Mouse (Mus musculus) thymus, postnatal 25 days (tissue): ENCODE results near the gene Tmem160.

Source experiments
- DNase-seq: peaks from one replicate; pipeline ENCODE4 v3.0.0; 2022

Tmem160 gene

DNA sequence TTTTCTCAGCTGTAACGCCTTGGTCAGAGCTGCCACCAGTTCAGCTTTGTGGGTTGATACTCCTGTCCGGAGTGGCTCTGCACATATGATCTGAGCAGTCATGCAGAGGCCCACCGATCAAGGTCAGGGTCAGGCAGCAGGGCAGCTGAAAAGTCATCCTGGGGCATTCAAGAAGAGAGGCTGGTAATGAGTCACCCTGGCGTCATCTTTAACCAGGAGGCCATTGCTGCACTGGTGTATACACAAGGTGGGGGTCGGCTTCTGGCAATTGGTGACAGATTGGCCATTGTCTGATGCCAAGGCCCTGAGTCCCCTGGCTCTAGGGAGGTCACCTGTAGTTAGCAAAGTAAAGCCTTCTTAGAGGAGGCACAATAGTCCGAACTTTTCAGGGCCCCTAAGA lies 923 bp upstream of the Tmem160 start:
- no peak for DNase-seq

DNA sequence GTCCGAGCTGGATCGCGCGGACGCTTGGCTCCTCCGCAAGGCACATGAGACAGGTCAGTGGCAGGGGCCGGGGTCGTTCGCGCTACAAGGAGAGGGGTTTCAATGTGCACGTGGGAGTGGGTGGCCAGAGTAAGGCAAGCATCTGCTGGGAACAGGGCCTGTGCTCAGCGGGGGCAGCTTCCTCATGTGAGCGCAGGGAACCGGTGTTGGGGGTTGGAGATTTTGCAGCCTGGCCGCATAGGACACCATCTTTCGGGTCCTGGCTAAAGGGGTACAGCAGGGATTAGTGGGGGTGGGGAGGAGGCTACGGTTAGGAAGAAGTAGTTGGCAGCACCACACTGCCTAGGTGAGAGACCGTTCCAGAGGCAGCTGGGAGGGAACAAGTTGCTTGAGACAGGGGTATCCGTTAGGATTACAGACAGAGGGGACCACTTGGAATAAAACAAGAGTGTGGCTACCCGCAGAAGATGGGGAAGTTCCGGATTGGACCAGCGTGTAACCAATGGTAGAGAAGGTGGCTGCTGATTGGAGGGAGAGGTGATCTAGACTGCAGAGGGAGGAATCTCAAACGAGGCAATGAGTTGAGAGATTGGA lies 636 bp downstream of the Tmem160 start:
- DNase-seq: peak; percentile 40

DNA sequence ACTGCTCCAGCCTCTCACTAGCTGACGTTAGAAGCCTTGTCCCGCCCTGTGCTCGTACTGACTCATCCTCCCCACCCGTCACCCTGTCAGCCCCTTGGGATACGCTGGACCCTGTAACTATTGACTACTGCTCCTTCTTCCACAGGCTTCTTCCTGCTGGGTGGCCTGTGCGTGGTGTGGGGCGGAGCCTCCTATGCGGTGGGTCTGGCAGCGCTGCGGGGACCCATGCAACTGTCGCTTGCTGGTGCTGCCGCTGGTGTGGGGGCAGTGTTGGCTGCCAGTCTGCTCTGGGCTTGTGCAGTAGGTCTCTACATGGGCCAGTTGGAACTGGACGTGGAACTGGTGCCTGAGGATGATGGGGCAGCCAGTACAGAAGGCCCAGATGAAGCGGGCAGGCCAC lies 2.4 kb downstream of the Tmem160 start:
- DNase-seq: no peak

DNA sequence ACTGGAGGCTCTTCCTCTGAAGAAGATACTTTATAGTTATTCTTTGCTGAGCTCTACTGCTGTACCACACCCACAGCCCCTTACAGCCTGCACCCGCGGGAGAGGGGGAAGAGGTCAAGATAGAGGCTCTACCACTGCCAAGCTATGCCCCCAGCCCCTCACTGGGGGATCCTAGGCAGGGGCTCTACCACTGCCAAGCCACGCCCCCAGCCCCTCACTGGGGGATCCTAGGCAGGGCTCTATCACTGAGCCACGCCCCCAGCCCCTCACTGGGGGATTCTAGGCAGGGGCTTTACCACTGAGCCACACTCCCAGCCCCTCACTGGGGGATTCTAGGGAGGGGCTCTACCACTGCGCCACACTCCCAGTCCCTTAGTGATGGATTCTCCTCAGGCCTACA lies 3.7 kb downstream of the Tmem160 start:
- DNase-seq: no peak

DNA sequence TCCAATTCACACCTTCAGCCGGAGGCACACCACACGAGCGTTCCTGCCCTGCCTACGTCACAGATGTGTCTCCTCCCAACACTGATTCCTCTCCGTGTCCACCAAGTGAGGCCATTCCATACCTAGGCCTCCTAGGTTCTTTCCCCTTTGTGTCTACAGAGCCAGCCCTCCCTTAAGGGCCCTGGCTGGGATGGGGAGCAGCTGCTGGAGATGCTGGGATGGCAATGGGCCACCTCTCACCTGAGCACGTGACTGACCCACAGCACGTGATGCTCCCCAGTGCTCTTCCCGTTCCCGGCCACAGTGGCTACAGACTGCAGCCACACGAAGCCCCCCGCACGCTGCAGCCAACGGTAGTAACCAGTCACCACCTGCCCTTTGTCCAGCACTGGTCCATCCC lies 8.0 kb downstream of the Tmem160 start:
- DNase-seq: no peak

DNA sequence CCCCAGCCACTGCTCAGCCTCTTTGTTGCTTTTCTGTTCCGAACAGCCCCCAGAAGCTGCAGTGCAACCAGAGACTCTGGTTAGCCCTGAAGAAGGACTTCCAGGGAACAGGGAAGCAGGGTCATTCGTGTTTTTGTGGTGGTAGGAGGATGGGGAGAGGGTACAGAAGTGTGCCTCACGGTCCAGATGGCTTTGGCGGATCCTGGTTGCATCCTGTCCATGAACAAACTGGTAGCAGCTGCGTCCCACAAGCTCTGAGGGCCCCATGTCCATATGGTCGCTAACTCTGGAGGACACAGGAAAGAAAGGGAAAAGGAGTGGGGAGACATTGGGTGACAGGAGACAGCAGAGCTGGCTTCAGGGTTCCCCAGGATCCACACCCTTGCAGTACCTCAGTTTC lies 8.6 kb downstream of the Tmem160 start:
- no peak for DNase-seq

DNA sequence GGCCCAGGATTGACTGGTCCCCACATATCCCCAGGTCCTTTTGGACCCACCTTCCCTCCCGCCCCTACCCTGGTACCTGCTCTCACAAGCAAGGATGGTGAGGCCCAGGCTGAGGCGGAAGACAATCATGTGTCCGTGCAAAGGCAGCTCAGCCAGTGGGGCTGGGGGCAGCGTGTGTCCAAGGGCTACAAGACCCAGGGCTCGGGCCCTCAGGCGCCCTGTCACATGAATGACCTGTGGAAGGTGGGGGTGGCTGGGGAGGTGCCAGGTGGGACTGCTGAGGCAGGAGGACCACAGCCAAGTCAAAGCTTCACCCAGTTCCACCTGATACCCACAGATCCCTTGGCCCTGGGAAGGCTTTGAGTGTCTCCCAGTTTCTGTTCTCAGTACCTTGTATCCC lies 9.1 kb downstream of the Tmem160 start:
- no peak for DNase-seq

DNA sequence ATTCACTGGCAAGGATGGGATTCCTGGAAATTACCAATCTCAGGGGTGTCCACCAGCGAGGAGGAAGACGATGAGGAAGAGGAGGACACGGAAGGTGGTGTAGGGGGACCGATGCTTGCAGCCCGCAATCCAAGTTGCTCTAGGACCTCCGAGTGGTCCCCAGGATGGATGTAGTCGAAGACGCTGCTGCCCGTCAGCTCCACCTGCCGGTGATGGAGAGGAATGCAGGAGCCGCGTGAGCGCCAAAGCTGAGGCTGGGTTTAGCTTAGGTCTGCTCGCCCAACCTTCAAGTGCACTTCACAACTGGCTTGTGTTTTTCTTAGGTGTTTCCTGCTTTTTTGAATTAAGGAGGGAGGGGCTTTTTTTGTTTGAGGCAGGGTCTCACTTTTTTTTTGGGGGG lies 10.6 kb downstream of the Tmem160 start:
- peak; percentile 86 for DNase-seq

DNA sequence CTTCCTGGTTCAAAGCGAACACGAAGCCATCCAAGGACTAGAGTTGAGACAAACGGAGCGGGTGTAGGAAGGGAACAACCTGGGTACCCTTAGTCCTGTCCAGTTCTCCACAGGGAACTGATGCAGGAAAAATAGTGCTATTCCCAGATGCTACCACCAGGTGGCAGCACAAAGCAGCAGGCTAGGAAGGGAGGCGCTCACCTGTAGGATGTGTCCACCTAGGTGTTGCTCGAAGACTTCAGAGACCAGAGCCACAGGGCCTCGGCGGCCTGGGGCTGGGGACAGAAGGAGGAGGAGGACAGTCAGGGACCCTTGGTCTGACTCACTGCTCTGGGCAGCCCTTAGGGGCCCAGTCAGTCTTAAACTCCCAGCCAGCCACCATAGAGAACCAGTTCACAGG lies 12.6 kb downstream of the Tmem160 start:
- DNase-seq: peak; percentile 70

DNA sequence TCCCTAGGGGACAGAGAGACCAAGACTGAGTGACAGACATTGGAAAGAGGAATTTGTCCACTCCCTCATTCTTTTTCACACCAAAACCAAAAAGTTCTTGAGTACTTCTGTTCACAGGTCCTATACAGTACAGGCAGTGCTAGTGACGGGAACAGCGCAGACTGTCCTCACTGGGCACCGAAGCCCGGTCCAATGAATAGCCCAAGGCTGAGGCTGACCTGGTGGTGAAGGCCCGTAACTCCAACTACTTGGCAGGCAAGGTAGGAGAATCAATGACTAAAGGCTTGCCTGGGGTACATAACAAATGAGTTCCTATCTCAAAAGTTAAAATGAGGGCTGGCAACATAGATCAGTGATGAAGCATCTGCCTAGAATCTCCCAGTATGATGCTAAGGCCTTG lies 13.0 kb downstream of the Tmem160 start:
- DNase-seq: no peak

DNA sequence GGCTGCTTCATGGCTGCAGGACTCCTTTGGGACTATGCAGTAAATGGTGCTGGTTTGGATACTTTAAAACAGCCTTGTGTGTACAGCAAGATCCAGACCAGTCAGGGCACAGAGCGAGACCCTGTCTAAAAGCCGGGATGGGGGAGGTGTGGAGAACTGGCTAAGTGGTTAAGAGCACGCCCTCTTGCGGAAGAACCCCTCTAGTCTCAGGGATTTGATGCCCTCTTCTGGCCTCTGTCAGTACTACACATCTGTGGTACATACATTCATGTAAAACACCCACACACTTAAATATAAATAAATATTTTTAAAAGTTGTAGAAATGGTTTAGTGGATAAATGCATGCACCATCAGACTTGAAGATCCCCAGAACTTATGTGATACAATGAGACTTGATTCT lies 14.0 kb downstream of the Tmem160 start:
- peak; percentile 32 for DNase-seq

DNA sequence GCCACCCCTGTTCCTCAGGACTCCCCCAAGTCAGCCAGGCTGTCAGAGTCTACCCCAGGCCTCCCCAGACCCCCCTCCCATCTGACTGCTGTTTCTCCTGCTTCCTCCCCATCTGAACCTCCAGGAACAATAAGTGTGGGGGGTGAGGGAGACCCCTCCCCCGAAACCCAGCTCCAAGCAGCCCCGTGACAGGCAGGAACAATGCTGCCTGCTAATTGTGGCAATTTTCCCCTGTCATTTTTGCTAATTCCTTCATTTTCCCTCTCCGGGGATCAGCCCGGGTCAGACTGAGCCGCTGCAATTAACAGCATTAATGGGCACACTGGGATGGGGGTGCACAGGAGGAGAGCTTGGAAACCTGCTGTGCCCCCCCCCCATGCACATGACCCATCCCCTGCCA lies 15.5 kb downstream of the Tmem160 start:
- DNase-seq: no peak

DNA sequence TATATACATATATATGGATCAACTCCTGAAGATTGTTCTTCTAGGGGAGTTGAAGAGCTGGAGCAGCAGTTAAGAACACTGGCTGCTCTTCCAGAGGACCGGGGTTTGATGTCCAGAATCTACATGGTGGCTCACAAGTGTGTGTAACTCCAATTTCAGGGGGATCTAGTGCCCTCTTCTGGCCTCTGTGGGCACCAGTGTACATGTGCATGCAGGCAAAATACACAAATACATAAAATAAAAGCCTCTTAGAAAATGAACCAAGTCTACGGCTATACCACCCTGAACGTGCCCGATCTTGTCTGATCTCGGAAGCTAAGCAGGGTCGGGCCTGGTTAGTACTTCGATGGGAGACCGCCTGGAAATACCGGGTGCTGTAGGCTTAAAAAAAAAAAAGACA lies 19.0 kb downstream of the Tmem160 start:
- DNase-seq: peak; percentile 38

DNA sequence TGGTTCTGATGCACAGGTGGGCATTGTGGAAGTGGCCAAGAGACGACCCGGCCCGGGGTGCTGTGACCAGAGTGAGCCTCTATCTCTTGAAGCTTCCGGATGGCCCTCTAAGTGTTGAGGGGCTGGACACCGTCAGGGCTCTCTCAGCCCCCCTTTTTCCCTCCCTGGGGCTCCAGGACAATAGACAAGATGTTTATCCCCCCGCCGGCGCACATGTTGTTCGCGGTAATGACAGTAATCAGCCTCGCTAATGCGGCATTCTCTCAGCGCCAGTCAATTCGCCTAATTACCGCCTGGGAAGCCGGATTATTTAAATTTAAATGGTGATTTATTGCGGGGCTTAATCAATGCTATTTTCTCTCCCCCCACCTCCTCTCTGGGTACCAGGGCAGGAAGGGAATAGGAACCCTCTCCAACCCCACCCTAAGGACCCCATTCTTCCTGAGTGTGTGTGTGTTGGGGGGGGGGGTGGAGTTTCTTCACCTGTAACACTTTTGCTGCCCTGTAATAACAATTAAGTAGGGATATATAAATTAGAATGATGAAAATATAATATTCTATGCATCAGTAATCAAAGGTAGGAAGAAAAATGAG lies 19.6 kb downstream of the Tmem160 start:
- no peak for DNase-seq

DNA sequence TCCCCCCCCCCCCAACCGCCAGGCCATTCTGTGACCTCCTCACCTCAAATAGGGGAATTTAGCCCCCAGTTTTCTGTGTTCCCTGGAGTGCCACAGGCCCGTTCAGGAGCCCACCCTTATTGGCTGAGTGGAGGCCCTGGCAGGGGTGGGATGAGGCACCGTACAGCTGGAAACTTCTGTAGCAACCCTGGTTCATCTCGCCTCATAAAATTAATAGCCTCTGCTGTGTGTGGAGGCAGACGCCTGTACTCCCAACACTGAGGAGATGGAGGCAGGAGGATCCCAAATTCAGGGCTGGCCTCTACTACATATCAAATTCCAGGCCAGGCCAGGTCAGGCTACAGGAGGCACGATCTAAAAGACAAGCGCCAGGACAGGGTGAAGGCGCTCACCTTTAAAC lies 21.3 kb downstream of the Tmem160 start:
- no peak for DNase-seq

DNA sequence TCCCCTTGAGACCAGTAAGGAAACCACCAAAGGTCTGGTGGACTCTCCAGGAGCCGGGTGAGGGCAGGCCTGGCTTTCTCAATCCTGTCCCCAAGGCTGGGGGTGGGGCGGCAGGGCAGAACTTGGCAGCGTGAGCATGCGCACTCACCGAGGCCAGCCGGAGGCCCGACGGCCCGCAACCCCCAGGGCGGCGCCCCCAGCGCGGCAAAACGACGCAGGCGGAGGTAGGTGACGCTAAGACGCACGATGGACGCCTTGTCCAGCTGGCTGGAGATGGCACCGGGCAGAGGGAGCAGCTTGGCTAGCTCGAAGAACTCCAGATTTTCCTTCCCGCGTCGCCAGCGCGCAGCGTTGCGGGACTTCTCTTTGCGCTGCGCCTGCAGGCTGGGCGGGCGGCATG lies 21.9 kb downstream of the Tmem160 start:
- DNase-seq: no peak

DNA sequence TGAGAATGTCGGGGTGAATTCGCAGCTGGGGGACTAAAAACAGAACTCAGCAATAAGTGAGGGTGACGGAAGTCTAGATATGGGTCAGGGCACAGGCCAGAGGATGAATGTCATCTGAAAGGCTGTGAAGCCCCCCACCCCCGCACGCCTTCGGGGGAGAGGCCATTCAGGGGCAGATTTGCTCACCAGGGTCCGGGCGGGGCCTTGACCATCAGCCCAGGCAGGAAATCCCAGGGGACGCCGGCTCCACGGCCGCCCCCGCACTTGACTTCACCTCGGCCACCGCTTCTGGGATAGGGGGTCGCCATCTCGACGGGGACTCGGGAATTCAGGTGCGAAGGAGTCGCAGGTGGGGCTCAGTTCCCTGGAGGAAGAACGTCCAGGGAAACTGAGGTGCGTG lies 22.7 kb downstream of the Tmem160 start:
- DNase-seq: no peak

DNA sequence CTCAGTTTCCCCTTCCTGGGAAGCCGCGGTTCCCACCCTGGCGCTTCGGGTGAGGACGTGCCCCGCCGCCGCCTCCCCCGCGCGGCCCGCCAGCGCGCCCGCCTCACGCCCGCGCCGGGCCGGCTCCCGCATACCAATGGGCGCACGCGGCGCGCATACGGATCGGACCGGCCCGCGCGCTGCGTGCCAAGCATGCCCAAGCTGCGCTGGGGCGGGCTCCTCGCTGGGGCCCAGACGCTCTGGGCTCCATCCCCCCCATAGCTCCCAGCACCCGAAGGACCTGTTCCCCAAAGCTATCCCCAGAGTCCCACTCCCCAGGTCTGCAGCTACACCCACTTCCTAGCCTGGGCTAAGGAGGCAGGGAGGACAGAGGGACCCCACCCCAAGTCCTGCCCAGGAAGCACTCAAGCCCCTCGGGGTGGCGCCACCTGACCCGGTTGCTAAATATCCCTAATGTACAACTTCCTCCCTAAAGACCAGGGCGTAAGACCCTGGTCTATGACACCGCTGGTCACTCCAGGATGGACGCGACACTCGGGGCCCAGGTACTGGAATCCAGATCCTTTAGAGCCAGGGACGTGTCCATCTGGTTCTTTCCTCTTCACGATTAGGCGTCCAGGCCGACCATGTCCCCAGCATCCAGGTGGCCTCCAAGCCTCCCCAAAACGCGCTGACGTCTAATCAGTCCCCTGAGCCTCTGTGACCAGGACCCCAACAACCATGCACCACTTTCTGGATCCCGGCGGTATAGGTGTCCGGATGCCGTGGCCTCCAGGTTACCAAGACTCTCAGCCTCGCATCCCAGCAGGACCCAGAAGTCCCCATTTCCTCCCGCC lies 23.4 kb downstream of the Tmem160 start:
- no peak for DNase-seq

DNA sequence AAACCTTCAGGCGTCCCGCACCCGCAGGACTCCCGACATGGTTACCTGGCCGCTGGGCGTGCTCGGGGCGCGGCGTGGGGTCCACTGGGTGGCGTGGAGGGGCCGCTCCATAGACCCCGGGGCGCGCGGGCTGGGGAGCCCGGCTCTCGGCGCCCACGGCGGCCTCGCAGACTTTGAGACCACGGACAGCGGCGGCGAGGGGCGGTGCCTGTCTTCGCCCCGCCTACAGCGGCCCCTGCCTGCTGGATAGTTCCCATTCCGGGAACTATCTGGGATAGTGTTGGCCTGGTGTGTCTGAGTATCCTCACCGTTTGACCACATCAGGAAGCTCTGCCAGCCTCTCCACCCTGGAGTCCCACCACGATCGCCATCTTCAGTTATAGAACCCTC lies 24.0 kb downstream of the Tmem160 start:
- no peak for DNase-seq

DNA sequence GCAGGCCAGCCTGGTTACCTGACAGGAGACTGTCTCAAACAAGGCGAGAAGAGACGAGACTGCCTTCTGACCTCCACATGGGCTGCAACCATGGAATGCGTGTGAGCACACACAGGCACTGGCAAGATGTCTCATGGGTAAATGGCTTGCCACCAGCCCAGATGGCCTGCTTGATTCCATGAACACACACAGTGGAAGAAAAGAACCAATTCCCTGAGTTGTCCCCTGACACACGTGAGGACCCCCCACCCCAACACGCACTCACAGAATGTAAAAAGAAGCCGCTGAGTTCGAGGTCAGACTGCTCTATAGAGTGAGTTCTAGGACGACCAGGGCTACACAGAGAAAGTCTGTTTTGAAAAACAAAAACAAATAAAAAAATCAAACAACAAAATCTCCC lies 25.0 kb downstream of the Tmem160 start, which contains the start of gene Npas1:
Gene Npas1 (minus strand): TSS at position 101 of the 400 bp plus-strand sequence.
- DNase-seq: no peak

DNA sequence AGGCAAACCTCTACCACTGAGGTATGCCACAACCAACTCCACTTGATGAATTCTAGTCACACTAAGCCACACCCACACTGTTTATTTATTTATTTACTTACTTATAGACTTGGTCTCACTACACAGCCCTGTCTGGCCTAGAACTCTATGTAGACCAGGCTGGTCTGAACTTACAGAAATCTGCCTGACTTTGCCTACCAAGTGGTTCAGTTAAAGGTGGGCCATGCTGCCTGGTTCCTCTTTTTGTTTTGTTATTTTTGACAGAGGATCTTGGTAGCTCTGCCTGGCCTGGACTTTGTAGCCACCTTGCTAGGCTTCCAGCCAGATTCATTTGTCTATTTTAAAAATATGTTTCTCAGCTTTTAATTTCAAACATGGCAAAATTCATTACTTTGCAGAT lies 36.2 kb downstream of the Tmem160 start:
- DNase-seq: no peak

DNA sequence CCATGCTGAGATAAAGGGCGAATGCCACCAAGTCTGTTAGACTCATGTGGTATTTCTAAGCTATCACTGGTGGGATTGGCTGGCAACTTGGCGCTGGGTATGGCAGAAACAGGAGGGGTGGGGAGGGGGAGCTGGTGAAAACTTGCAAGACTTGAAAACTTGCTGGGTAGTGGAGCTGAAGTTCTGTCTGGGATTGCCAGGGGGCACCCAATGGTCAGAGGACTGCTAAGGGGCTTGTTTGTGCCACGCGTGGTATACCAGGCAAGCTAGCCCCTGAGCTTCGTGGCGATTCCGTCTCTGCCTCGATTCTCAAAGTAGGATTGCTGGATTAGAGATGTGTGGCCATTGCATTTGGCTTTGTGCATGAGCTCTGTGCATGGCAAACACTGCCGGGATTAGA lies 37.4 kb downstream of the Tmem160 start:
- DNase-seq: peak; percentile 43

DNA sequence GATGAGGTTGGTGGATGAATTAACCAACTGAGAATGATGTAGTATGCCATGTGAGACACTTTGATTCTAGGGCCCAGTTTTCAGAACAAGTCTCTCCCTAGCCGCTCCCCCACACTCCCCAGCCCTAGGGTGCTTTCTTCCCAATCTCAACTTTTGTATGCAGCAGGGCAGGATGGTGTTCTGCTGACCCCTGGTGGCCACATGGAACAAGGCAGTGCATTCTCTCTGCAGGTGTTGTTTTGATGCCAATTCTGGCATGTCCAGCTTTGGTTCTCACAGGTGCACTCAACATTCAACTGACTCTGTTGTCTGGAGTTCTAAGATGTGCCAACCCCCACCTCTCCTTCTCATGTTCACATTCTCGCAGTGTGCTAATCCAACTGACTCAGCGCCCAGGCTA lies 39.2 kb downstream of the Tmem160 start:
- peak; percentile 83 for DNase-seq

DNA sequence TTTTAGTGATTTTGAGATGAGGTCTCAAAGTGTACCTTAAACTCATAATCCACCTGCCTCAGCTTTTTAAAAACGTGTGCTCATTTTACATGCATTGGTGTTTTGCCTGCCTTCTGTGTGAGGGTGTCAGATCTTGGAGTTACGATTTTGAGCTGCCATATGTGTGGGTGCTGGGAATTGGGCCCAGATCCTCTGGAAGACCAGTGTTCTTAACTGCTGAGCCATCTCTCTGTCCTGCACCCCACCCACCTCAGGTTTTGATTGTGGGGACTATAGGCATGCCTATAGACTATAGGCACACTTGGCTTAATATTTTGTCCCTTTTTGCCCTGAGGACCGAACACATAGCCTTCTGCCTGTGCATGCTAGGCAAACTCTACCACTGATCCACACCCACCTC lies 39.6 kb downstream of the Tmem160 start:
- no peak for DNase-seq
